ENCODE assay signal across 8 mouse cellular contexts in genomic region chr3:107459196-107459772, GRCm38 (mm10). TPM values are rescaled to one million over a fixed set of nuclear protein-coding genes. Genes with fewer than 3 reads are reported as not detected.
DNase-seq lines count a peak whose midpoint lies in the region; ATAC-seq lines count a peak whose summit lies in the region.

Gene Kcnc4 (minus strand): TSS chr3:107459552.

- peaks cover 64% of the 10 kb centered on the region for H3K27me3 ChIP-seq in midbrain, embryonic 15.5 days (replicated peaks)

- H3K4me1 ChIP-seq in midbrain, embryonic 15.5 days, result peaks cover 32% of the 10 kb centered on the region

- peak within 1 kb of the TSS; percentile 67 for H3K9ac ChIP-seq in midbrain, embryonic 15.5 days

- peak within 1 kb of the TSS; percentile 95 for H3K4me2 ChIP-seq in midbrain, embryonic 15.5 days

- intact Hi-C loops in gastrocnemius, postnatal 14 days (cut with DNase I; ENCODE audit: low total_unique reads), result no loop called here

- no peak for DNase-seq in frontal cortex, adult 2 months (ENCODE audit: extremely low spot score in 1 of 2, low spot score in 1 of 2)
- DNase-seq in frontal cortex, postnatal 36 days (ENCODE audit: low spot score in 2 of 2), result no peak
- peak; percentile 7 for DNase-seq in CD4-positive helper T cell, adult 2 months (ENCODE audit: low read depth, low spot score)
- peak; percentile 71 for DNase-seq in cerebellum, adult 9-11 months
- DNase-seq in gastrocnemius, postnatal 14 days, result peak; percentile 53
- DNase-seq in kidney, postnatal 10 days, result peak; percentile 38
- no peak for DNase-seq in yolk sac, embryonic 10.5 days (ENCODE audit: low spot score)

- H3K27ac ChIP-seq in midbrain, embryonic 15.5 days, result peak within 1 kb of the TSS; percentile 53; the same call in 1 of the 2 replicates

- no peaks in the 10 kb centered on the region for H3K36me3 ChIP-seq in midbrain, embryonic 15.5 days (replicated peaks)

- peak within 1 kb of the TSS; percentile 60 for H3K4me3 ChIP-seq in midbrain, embryonic 15.5 days

- no peaks in the 10 kb centered on the region for H3K9me3 ChIP-seq in midbrain, embryonic 15.5 days

- WGBS in midbrain, embryonic 15.5 days, result under 1% methylated on average over 68 of the region's 68 CpGs

- ATAC-seq in midbrain, embryonic 15.5 days (replicated peaks), result peak; percentile 53

RNA-seq across cellular contexts. Expression of gene Kcnc4, which starts in this region (rescaled TPM):
- polyA plus RNA-seq in frontal cortex, adult 2 months (2012; rRNA removed), result 45.5 and 50.1 TPM in 2 replicates
- 10 to 100 TPM; 49.3 to 51.9 TPM for total RNA-seq in gastrocnemius, postnatal 14 days (2021)
- 8.8 and 9.1 TPM in 2 replicates for polyA plus RNA-seq in midbrain, embryonic 15.5 days (2015; fragmentation: Nextera tagmentation; extraction: Ambion mirVana)

Comparison
In these comparisons a context has a peak if more than half of its experiments do, and no peak if none do; other contexts are left out.
1. DNase-seq: peak in CD4-positive helper T cell, adult 2 months (single experiment), cerebellum, adult 9-11 months (single experiment), gastrocnemius, postnatal 14 days (single experiment) and kidney, postnatal 10 days (single experiment); none in frontal cortex, adult 2 months (0 of 2), frontal cortex, postnatal 36 days (0 of 2) and yolk sac, embryonic 10.5 days (single experiment).